Mouse (Mus musculus) hindbrain, embryonic 12.5 days (tissue): ENCODE results near the gene Qrich2. TPM values are rescaled to one million over a fixed set of nuclear protein-coding genes. Genes with fewer than 3 reads are reported as not detected.
"Not testable (repeated sequence)": the region's sequence is repeated elsewhere in the genome, so short reads cannot be mapped to it uniquely, and the experiment has no call there.

Experiments
- ATAC-seq: fragments of 200-750 bp; cut with Nextera tagmentation; 2 replicates; pipeline ENCODE4 v1.8.0; 2017; ENCODE audit warnings: moderate TSS enrichment; ENCODE audit not compliant: low FRiP score
- H3K27ac ChIP-seq: fragments of 300-500 bp; sonication (generic); 2 replicates; pipeline ENCODE4 v1.5.1; 2016; ENCODE audit warnings: mild to moderate bottlenecking
- H3K27me3 ChIP-seq: fragments of 300-500 bp; sonication (generic); 2 replicates; pipeline ENCODE4 v1.6.1; 2016; ENCODE audit warnings: mild to moderate bottlenecking
- H3K36me3 ChIP-seq: fragments of 300-500 bp; sonication (generic); 2 replicates; pipeline ENCODE4 v1.6.1; 2016; ENCODE audit warnings: mild to moderate bottlenecking
- H3K4me1 ChIP-seq: fragments of 300-500 bp; sonication (generic); 2 replicates; pipeline ENCODE4 v1.6.1; 2016
- H3K4me2 ChIP-seq: fragments of 300-500 bp; sonication (generic); replicated peaks from 2 replicates; pipeline ENCODE4 v1.6.1; 2016; ENCODE audit warnings: mild to moderate bottlenecking
- H3K4me3 ChIP-seq: fragments of 300-500 bp; sonication (generic); 2 replicates; pipeline ENCODE4 v1.5.1; 2016; ENCODE audit warnings: mild to moderate bottlenecking
- H3K9ac ChIP-seq: fragments of 300-500 bp; sonication (generic); 2 replicates; pipeline ENCODE4 v1.6.1; 2016; ENCODE audit warnings: mild to moderate bottlenecking, moderate library complexity
- H3K9me3 ChIP-seq: fragments of 300-500 bp; sonication (generic); replicated peaks from 2 replicates; pipeline ENCODE4 v1.6.1; 2016; ENCODE audit warnings: mild to moderate bottlenecking
- WGBS: fragments of 180-500 bp; shearing (Covaris S2); methylation state at CpG from one replicate; pipeline ENCODE4 v1.1.7; 2016; 5-methylcytosine and 5-hydroxymethylcytosine counted together
- polyA plus RNA-seq: library from polyadenylated mRNA; unstranded; fragments of >200 nt; fragmentation: Nextera tagmentation; extraction: Ambion mirVana; gene quantifications from 2 replicates; pipeline ENCODE4 v1.2.1, GENCODE M21; 2016

The Qrich2 gene
- polyA plus RNA-seq, 1 experiment from 2014 or later, result 0.18 TPM

DNA sequence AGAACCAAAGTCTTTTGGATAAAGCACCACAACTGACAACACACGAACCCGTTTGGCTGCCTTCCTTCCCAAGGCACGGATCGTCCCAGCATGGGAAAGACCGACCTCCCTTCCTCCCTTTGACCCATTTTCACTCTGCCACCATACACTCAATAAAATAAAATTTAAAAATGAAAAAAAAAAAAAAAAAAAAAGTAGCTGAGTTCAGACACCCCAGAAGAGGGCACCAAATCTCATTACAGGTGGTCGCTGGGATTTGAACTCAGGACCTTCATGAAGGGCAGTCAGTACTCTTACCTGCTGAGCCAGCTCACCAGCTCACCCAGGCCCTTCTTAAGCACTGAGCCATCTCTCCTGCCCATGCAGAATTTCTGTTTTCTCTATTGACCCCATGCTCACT lies 33.0 kb upstream of the Qrich2 start:
- Histone ChIP-seq H3K9ac (no peak overlapping the region), H3K4me3 (0 out of 2 replicates have a peak overlapping the region, but pooled peaks have one; percentile 18), H3K36me3 (no peaks in the 10 kb centered on the region), H3K9me3 (no peaks in the 10 kb centered on the region), H3K4me1 (peaks cover 13% of the 10 kb centered on the region), H3K4me2 (peak overlapping the region; percentile 44; the same call in 1 of the 2 replicates), H3K27me3 (no peaks in the 10 kb centered on the region), H3K27ac (no peak overlapping the region)
- ATAC-seq, result no peak
- 52% methylated on average over 6 of the region's 6 CpGs for WGBS

DNA sequence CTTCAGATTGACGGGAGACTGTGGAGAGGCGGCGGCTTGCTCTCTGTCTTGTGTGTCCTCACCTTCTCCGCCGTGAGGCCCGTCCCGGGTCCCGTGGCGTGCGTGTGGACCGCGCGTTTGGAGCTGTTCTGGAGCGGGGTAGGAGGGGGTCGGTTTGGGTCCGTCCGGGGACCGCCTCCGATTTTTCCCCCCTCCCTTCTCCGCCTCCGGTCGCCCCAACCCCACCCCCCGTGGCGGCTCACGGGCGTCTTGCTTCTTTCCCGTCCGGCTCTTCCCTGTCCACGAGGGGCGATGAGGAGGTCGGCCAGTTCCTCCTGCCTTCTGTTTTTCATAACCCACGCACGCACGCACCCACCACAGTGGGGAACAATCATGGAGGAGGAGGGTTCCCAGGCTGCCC lies 32.6 kb upstream of the Qrich2 start:
- H3K4me2 ChIP-seq, result peak overlapping the region; percentile 44
- ATAC-seq, result no peak
- peaks cover 15% of the 10 kb centered on the region for H3K4me1 ChIP-seq
- H3K4me3 ChIP-seq, result peak overlapping the region; percentile 18
- H3K27me3 ChIP-seq, result no peaks in the 10 kb centered on the region
- H3K27ac ChIP-seq, result no peak overlapping the region
- H3K36me3 ChIP-seq, result no peaks in the 10 kb centered on the region
- WGBS, result 31% methylated on average over 34 of the region's 34 CpGs
- H3K9ac ChIP-seq, result no peak overlapping the region
- H3K9me3 ChIP-seq, result no peaks in the 10 kb centered on the region

DNA sequence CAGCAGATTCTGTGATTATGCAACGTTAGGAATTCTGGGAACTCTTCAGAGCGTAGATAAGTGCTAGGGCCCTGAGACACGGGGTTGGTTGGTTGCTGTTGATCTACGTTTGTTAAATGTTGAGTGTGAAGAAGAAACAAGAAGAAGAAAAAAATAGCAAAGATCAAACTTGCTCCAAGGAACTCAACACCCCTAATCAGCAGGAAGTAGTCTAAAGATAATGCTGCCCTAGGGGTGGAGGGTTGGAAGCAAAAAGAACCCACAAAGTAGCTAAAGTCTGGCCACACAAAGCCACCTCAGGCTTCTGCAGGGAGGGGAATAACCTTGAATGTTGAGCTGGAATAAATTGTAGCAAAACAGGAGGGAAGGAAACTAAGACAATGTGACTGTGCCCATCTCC lies 31.3 kb upstream of the Qrich2 start:
- ATAC-seq, result no peak
- H3K9me3 ChIP-seq, result no peaks in the 10 kb centered on the region
- no peaks in the 10 kb centered on the region for H3K27me3 ChIP-seq
- H3K9ac ChIP-seq, result no peak overlapping the region
- no peak overlapping the region for H3K27ac ChIP-seq
- H3K4me2 ChIP-seq, result no peak overlapping the region
- H3K4me3 ChIP-seq, result no peak overlapping the region
- H3K4me1 ChIP-seq, result peaks cover 15% of the 10 kb centered on the region
- 86% methylated on average over 4 of the region's 4 CpGs for WGBS
- no peaks in the 10 kb centered on the region for H3K36me3 ChIP-seq

DNA sequence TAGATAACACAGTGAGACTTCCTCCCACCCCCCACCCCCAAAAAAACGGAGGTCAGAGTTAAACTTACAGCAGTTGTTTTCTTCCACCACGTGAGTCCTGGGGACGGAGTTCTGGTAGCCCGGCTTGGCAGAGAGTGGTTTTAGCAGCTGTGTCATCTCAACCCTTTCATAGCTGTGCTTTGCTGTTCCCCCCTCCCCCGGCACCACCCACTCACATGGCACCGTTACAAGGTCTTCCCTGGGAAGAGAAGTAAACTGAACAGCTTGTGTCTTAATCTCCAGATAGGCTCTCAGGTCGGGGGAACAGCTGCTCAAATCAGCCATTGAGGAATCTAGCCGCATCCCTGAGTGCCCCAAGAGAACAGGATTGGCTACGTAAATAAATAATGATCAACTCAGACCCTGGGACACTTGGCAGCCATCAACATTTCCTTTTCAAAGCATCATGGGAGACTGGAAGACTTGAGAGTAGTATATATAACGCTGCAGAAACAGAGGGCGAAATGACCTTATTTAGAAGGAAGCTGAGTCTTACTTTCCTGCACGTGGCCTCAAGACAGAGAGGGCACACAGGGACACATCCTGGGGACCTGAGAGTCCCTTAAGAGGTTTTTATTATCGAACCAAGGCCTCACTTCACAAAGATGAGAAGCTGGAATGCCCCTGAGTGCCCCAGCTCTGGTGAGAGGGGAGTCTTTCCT lies 28.6 kb upstream of the Qrich2 start:
- WGBS, result 54% methylated on average over 13 of the region's 13 CpGs

DNA sequence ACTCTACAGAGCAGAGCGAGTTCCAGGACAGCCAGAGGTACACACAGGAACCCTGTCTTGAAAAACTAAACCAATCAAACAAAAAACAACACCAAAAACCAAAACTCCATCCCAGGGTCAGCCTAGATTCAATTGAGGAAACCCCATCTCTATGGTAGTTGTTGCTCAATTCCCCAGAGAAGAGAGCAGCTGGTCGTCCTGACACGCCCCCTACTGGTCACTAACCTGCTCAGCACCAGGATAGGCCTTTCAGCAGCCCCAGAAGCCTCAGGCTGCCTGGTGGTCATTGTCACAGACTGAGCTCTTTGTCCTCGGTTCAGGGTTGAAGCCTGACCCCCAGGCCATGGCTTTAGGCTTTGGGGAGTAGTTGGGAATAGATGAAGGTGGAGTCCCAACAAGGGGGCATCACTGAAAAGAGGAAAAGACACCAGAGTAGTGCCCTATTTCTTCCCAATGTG lies 27.8 kb upstream of the Qrich2 start, which contains the start of gene Prpsap1:
Gene Prpsap1 (minus strand): TSS at position 408 of the 458 bp plus-strand sequence.
- no peak within 1 kb of the TSS for H3K4me3 ChIP-seq
- H3K27me3 ChIP-seq, result no peaks in the 10 kb centered on the region
- peak within 1 kb of the TSS; percentile 52 for H3K27ac ChIP-seq
- ATAC-seq, result no peak
- no peaks in the 10 kb centered on the region for H3K36me3 ChIP-seq
- H3K9me3 ChIP-seq, result no peaks in the 10 kb centered on the region
- no peak within 1 kb of the TSS for H3K9ac ChIP-seq
- peaks cover 19% of the 10 kb centered on the region for H3K4me1 ChIP-seq
- WGBS, result 25% methylated on average over 4 of the region's 4 CpGs
- H3K4me2 ChIP-seq, result no peak within 1 kb of the TSS

More for the DNA sequence above, 28.6 kb upstream of the Qrich2 start:
- Histone ChIP-seq H3K36me3 (no peaks in the 10 kb centered on the region), H3K27me3 (no peaks in the 10 kb centered on the region), H3K4me2 (no peak overlapping the region), H3K27ac (peak overlapping the region; percentile 52), H3K4me3 (no peak overlapping the region), H3K9ac (no peak overlapping the region), H3K9me3 (no peaks in the 10 kb centered on the region), H3K4me1 (peaks cover 14% of the 10 kb centered on the region)
- no peak for ATAC-seq

DNA sequence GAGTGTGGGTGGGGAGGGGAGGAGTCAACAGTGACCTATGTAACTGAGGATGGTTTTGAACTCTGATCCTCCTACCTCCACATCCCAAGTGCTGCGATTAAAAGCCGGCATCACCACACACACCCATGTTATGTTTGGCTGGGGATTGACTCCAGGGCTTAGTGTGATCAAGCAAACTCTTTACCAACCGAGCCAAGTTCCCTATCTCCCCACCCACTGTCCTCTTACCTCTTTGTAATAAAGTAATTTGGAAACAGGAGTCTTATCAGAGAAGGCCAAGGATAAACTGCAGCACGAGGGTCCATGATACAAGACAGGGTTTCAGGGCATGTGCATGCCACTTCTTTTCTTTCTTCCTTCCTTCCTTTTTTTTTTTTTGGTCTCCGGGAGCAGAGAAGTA lies 27.1 kb upstream of the Qrich2 start:
- Histone ChIP-seq H3K27me3 (no peaks in the 10 kb centered on the region), H3K4me3 (no peak overlapping the region), H3K27ac (no peak overlapping the region), H3K4me2 (no peak overlapping the region), H3K9ac (no peak overlapping the region), H3K4me1 (peaks cover 19% of the 10 kb centered on the region), H3K9me3 (0 out of 2 replicates have a peak, but pooled peaks cover 5% of the 10 kb centered on the region), H3K36me3 (no peaks in the 10 kb centered on the region)
- 88% methylated on average over 5 of the region's 5 CpGs for WGBS
- no peak for ATAC-seq

DNA sequence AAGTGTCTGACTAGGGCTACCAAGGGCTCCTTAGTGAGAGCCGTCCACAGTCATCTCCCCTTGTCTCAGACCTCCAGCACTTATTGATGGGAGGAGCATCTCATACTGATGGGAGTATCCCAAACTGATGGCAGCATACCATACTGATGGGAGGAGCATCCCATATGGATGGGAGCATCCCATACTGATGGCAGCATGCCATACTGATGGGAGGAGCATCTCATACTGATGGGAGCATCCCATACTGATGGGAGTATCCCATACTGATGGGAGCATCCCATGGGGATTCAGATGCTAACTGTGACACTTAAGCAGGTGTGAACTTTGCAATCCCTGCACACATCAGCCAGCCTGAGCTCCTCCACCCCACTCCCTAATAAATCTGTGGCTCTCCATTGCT lies 26.5 kb upstream of the Qrich2 start:
- H3K4me2 ChIP-seq, H3K36me3 ChIP-seq, ATAC-seq, H3K27me3 ChIP-seq, H3K4me3 ChIP-seq, H3K9me3 ChIP-seq, H3K27ac ChIP-seq, H3K9ac ChIP-seq: not testable (repeated sequence)
- WGBS, result 80% methylated on average over 1 of the region's 1 CpGs
- peaks cover 19% of the 10 kb centered on the region for H3K4me1 ChIP-seq

DNA sequence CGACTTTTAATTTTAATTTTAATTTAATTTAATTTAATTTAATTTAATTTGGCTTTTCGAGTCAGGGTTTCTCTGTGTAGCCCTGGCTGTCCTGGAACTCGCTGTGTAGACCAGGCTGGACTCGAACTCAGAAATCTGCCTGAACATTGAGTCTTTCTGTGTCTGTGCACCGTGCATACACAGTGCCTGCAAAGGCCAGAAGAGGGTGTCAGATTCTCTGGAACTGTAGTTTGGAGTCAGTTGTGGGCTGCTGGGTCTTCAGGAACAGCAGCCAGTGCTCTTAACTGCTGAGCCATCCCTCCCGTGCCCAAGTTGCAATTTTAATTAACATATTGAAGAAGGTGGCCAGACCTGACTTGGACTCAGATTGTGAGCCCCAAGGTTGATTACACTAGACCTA lies 25.3 kb upstream of the Qrich2 start:
- Histone ChIP-seq H3K27ac (no peak overlapping the region), H3K4me1 (peaks cover 19% of the 10 kb centered on the region), H3K9me3 (0 out of 2 replicates have a peak, but pooled peaks cover 5% of the 10 kb centered on the region), H3K4me2 (peak overlapping the region; percentile 59; the same call in 1 of the 2 replicates), H3K9ac (no peak overlapping the region), H3K27me3 (no peaks in the 10 kb centered on the region), H3K4me3 (no peak overlapping the region), H3K36me3 (peaks cover 13% of the 10 kb centered on the region)
- 67% methylated on average over 6 of the region's 6 CpGs for WGBS
- ATAC-seq, result no peak

DNA sequence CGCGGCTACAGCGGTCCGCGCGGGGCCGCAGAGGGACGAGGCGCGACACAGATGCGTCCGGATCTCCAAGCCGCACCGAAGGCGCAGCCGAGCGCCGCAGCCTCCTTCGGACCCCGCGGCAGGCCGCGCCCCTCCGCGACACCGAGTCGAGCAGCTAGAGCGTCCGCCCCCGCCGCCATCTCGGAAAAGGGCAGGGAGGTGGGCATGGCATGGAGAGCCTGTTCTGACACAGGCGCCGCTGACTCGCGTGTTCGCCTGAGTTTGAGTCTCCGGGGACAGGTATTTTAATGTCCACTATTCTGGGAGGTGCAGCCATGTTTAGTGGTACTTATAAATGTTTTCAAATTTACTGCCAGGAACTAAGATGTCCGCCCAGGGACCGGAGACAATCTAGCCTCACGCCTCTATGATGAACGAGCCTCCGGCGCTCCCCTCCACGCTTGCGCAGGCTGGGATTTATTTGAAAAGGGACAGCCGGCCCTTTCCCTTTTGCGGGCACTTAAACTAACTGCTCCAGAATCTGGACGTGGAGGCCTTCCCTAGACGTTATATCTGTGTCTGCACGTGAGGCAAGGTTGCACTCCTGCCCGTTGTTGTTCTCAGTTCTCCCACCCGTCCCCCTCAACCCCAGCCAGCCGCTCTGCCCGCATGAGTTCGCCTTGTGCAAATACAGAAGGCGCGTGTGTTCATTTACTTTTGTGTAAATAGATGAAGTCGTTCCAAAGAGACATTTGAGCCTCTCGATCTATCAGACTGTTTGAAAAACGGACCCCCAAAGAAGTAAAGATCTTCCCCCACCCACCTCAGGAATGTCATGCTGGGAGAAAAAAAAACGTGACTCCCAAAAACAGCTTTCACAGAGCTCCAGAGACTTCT lies 24.4 kb upstream of the Qrich2 start:
- Histone ChIP-seq H3K36me3 (peaks cover 21% of the 10 kb centered on the region), H3K9me3 (0 out of 2 replicates have a peak, but pooled peaks cover 5% of the 10 kb centered on the region), H3K27me3 (no peaks in the 10 kb centered on the region), H3K4me3 (peak overlapping the region; percentile 97), H3K4me2 (peak overlapping the region; percentile 59), H3K27ac (peak overlapping the region; percentile 95), H3K9ac (peak overlapping the region; percentile 96), H3K4me1 (peaks cover 19% of the 10 kb centered on the region)
- WGBS, result under 1% methylated on average over 52 of the region's 62 CpGs
- peak; percentile 95 for ATAC-seq

DNA sequence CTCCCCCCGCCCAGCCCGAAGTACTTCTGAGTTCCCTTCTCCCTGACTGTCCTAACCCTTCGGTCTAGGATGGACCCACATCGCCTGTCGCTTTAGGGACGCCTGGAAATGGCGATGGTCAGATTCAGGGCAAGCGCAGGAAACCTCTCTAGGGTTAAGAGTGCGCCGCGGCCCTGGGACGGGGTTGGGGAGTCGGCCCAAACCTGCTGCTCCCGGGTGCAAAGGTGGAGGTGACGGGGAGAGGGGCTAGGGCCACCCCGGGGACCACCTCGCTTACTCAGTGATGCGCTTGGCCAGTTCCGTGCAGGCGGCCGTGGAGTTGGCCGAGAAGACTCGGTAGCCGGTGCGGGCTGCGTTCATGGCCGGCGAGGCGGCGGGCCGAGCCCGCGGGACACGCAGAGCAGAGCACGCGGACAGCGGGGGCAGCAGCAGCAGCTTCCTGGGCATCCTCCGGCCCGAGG lies 23.8 kb upstream of the Qrich2 start:
- Histone ChIP-seq H3K36me3 (peaks cover 28% of the 10 kb centered on the region), H3K9me3 (0 out of 2 replicates have a peak, but pooled peaks cover 5% of the 10 kb centered on the region), H3K27ac (peak overlapping the region; percentile 95), H3K9ac (peak overlapping the region; percentile 96), H3K4me1 (peaks cover 15% of the 10 kb centered on the region), H3K4me3 (peak overlapping the region; percentile 97), H3K4me2 (peak overlapping the region; percentile 59), H3K27me3 (no peaks in the 10 kb centered on the region)
- WGBS, result under 1% methylated on average over 32 of the region's 39 CpGs
- ATAC-seq, result peak; percentile 46; the same call in 1 of the 2 replicates

DNA sequence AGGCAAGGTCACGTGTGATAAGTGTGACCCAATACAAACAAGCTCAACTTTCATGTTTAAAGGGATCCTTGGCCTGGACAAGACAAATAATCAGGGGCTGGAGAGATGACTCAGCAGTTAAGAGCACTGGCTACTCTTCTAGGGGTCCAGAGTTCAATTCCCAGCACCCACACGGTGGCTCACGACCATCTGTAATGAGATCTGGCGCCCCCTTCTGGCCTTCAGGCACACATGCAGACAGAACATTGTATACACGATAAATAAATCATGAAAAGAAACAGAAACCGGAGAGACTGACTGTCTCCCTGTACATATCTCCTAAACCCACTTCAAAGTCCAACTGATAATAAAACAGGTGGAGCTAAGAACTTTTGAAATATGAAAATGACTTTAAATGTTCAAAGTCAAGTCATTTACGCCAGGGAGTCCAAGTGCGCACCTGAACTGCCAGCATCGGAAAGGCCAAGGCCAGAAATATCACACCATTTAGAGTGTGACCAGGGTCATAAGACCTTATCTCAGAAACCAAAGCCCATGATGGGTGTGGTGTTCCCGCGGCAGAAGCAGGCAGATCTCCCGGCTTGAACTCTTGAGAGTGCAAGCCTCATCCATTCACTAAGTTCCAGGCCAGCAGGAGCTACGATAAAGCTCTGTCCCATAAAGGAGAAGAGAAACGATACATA lies 22.8 kb upstream of the Qrich2 start:
- WGBS, result 78% methylated on average over 14 of the region's 14 CpGs
- no peak for ATAC-seq
- peaks cover 12% of the 10 kb centered on the region for H3K4me1 ChIP-seq
- peak overlapping the region; percentile 96 for H3K9ac ChIP-seq
- H3K9me3 ChIP-seq, result 0 out of 2 replicates have a peak, but pooled peaks cover 5% of the 10 kb centered on the region
- H3K27me3 ChIP-seq, result no peaks in the 10 kb centered on the region
- H3K4me3 ChIP-seq, result peak overlapping the region; percentile 97
- no peak overlapping the region for H3K27ac ChIP-seq
- H3K36me3 ChIP-seq, result peaks cover 38% of the 10 kb centered on the region
- peak overlapping the region; percentile 59 for H3K4me2 ChIP-seq

DNA sequence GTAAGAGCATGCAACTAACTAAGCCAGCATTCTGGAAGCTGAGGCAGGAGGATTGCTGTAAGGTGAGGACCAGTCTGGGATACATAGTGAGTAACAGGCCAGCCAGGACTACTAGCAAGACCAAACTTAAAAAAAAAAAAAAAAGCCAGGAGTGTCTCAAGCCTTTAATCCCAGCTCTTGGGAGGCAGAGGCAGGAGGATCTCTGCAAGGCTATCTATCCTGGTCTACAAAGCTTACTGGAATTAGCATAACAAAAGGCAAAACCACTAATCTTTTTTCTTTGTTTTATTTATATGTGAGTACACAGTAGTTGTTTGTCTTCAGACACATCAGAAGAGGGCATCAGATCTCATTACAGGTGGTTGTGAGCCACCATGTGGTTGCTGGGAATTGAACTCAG lies 22.2 kb upstream of the Qrich2 start:
- Histone ChIP-seq H3K4me2 (no peak overlapping the region), H3K4me1 (peaks cover 11% of the 10 kb centered on the region), H3K27me3 (no peaks in the 10 kb centered on the region), H3K9me3 (0 out of 2 replicates have a peak, but pooled peaks cover 5% of the 10 kb centered on the region), H3K9ac (no peak overlapping the region), H3K27ac (no peak overlapping the region), H3K4me3 (no peak overlapping the region), H3K36me3 (peaks cover 40% of the 10 kb centered on the region)
- ATAC-seq, result no peak
